Mouse (Mus musculus): ENCODE data around the gene Dhx33.

The Dhx33 gene

DNA sequence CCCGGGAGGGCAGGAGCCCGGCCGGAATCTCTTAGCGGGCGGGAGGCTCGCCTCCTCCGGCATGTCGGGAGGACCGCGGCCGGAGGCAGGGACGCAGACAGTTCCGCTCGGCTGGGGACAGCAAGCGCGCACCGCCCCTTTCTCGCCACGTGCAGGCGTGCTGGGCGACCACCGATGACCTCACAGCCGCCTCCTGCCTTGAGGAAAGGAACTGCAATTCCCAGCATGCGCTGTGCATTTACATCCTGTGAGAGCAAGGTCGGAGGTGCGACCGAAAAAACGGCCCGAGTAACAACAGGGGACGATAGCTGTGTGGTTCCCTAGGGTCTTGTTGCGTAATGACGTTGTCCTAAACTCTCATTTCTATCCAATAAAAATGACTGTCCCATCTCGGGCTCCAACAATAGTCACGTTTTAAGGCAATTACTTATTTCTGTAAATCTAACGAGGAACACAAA lies at the start of gene Dhx33:
Gene Dhx33, minus strand, starts transcription at position 122 of the 458 bp plus-strand sequence.
- peak; percentile 95 for DNase-seq (ENCODE audit: low spot score)

DNA sequence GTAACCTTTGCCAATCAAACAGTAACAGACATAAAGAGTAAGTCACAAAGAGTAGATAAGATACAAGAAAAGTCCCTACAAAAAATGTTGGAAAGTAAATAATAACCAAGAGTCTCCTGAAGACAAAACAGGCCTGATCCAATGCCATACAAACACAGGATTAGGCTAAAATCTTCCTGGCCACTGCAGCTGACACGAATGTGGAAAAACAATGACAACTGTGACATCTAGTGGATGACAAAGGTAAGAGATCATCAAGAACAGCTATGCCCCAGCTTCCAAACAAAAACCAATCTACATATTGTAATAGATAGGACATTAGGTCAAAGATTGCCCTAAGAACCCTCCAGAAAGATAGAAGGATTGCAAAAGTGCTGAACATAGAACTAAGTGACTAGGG lies 48.3 kb upstream of the Dhx33 start:
- no peak for DNase-seq (ENCODE audit: low spot score)

DNA sequence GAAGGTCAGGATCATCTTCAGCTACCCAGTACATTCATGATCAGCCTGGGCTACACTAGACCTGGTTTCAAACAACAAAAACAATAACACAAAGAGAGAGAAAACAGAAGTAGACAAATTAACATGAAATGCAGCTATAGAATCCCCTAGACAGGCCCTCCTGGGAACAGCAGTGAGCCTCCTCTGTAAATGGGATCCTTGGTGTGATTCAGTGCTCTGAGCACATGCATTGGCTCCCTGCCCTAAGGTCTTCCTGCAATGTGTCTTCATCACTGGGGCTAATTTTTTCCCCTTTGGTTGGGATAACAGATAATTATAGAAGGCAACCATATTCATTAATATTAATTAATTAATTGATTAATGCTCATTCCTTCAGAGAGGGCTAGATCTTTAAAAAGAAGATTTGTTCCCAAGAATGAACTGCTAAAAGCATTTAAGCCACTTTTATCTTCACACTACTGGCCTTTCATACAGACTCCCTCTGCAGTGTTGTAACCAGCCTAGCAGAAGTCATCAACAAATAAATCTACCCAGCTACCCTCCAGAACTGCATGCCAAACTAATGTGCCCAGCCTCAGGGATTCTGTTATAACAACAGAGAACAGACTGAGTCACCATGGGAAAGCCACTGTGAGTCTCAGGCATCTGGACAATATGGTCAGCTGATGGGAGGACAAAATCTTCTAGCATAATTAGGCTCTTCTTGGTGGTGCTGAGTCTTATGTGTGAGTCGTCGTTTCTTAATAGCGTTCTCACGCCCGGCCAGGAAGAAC lies 35.5 kb upstream of the Dhx33 start:
- no peak for DNase-seq (ENCODE audit: low spot score)

DNA sequence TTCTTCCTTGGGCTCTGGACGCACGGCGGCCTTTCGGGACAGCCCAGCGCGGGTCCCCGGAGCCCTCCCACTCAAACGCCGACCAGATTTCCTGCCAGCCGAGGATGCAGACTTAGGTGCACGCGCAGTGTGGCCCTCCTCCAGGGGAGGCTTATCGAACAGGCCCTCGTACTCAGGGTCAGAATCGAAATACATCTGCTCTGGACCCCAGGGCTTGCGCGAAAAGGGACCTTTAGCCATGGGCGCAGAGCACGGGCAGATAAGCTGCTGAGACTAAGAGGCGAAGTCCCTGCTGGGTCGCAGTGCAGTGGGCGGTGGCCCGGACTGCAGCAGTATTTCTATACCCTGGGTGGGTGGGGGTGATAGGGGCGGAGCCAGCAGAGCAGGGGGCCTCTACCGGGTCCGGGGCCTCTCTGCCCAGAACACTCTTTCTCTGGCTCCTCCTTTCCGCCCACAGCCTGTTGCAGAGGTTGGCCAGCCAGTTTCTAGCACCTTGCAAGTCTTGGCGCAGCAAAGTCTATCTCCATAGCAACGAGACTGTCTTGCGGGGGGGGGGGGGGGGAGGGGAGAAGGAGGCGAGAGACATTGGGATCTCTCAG lies 29.0 kb upstream of the Dhx33 start, which contains the start of gene 6330403K07Rik:
Gene 6330403K07Rik, minus strand, starts transcription at position 351 of the 599 bp plus-strand sequence.
- no peak for DNase-seq (ENCODE audit: low spot score)

DNA sequence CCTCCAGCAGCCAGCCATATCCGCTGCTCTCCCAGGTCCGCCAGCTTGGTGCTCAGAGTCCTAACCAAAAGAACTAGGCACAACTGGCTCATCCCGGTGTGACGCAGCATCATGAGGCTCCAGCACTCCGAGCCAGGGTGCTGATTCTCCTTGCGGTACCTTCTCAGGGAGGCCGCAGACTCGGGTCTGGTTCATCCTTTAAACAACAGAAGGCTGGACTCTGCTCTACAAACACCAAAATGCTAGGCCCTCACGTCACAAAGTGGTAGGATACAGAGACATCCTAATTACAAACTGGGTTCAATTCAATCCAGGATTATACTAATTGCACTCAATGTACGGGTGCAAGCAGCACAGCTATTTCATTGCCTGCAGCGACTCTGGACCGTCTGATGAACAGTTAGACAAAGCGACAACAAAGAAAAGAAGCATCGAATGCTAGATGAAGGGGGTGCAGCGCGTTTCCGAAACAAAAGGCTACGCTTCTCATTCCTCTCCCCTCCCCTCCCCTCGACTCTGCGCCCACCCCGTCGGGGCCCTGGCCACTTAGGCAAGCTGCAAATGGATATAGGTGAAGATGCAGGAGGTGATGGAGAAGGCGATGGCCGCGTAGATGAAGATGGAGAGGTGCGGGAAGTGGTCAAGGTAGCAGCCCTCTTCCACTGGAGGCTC lies 28.4 kb upstream of the Dhx33 start:
- no peak for DNase-seq (ENCODE audit: low spot score)

DNA sequence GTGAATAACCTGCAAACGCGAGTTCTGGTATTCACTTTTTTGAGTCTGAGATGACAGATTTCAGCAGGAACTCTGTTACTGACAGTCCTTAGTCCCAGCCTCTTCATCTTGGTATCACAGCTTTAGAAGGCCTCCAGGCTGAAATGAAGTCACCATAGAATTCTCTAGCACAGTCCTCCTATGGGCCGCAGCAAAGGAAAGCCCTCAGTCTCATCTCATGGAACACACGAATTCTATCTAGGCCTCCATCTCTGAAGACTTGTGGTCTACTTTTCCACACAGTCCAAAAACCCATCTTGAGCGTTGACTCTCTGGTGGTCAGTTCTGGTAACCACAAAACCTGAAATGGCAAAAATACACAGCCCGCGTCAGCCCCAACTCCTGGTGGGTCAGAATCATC lies 27.8 kb upstream of the Dhx33 start:
- no peak for DNase-seq (ENCODE audit: low spot score)

DNA sequence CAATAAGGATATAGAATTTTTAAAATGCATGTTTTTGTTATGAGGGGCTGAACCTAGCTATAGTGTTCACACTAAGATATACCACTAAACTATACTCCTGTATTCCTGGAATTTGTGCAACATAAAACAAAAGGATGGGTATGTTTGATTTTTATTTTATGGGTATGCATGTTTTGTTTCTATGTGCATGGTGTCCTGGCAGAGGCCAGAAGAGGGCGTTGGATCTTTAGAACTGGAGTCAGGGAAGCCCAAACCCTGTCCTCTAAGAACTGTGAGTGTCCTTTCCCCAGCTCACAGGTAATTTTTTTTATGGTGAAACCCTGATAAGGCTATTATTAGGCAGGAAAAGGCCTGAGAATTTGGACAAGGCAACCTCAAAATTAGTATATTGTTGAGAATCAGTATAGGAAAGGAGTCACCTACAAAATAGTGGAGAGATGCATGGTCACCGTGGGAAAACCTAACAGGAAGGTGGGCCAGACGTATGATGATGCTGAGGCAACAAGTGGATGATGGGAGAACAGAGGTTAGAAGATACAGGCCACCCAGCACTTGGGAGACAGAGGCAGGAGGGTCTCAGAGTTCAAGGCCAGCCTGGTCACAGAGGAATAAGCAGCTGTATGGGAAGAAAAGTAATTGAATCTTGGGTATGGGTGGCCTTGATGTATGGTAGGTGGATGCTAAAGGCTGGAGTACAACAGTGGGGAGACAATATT lies 25.3 kb upstream of the Dhx33 start:
- no peak for DNase-seq (ENCODE audit: low spot score)

DNA sequence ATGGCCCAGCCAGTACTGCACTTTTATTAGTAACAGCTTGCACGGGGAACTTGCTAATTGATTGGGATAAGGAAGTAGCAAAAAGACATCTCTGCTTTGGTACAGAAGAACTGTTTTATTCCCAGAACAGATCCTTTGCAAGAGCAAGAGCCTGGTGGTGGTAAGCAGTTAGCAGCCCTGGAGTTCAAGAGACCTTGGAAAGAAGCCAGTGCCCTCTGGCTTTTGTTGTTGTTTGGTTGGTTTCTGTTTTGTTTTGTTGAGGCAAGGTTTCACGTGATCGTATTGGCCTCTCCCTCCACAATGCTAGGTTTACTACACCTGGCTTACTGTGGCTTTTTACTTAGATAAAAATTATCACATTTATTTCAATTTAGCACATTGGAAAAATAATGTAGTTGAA lies 24.0 kb upstream of the Dhx33 start:
- DNase-seq (ENCODE audit: low spot score) = no peak

DNA sequence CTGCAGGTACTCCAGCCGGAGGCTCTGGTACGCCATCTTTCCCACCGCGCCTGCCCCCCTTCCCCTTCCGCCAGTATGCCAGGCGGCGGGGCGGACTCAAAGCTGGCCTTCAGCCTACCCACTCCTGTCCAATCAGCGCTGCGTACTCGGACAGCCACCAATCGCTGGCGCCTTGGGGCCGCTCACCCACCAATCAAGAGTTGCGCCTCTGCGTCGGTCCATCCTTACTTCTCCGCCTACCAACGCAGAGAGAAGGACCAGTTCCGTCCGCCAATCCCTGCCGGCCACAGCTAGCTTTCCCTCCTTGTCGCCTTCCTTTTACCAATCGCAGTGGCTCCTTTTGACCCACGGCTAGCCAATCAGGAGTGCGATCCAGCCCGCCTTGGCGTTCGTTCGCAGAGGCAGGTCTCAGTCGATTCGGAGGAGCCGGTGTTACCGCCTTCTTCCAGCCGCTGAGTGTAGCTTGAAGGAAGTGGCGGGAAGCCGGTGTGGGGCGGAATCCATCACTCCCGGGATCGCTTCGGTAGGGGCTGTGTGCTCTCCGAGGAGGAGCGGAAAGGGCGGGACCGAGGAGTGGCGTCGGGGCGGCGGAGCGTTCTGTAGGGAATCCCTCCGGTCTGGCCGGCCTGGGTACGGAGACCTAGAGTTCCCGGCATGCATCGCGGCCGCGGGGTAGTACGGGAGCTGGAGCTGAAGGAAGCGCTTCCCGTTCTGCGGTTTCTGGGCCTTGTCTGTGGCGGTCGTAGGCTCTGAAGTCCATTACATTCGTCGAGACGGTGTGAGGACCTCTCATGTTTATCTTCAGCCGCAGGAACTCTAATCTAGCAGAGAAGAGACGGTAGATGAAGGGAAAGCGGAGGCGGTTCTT lies 15.2 kb upstream of the Dhx33 start, which contains the start of the genes Mis12 and Derl2:
Gene Mis12, plus strand, starts transcription at position 411 of the 868 bp plus-strand sequence.
Gene Derl2, minus strand, starts transcription at position 641 of the 868 bp plus-strand sequence.
- DNase-seq (ENCODE audit: low spot score) = peak; percentile 99

DNA sequence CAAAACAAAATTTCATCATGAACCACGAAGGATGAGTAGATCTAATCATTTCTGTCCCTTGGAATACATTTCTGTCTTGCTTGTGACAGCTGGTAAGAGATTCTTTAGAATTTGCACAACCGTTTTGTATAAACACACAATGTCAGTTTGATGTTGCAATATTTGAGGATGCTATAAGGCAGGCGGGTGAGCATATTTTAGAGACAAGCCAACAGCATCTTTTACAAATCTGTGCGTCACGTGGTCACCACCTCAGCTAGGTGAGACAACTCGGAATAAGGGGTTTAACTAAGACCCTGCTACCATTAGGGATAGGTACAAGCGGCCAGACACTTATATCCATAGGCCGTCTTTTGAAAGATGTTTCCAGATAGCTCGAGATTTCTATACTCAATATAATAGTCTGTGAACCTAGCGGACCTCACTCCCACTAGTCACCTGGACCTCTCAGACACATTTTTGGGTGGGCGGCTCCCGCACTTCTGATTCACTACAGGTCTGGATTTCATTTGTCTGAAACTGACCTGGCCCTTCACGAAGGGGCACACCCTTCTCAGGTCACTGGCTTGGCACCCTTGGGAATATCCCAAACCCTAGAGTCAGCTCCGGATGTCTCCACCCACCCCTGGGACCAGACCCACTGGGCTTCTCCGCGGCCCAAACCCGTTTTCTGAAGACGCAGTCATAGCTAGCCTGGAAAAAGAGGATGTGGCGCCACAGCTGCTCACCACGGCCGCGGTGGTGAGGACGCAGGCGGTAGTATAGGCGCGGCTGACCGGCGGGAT lies 14.4 kb upstream of the Dhx33 start:
- no peak for DNase-seq (ENCODE audit: low spot score)

DNA sequence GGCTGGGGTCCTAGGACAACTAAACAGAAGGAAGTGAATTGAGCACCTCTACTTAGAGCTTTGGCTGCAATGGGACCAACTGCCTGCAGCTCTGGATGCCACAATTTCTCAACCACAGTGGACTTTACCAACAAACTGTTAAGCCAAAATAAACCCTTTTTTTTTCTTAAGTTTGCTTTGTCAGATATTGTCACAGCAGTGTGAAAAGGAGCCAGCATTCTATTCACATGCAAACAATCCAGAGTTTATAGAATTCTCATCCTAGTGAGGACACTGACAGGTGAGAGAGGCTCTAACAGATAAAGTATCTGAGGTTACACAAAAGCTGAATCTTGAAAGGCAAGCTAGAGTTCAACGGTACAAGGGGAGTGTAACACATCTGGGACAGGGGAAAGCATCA lies 12.8 kb upstream of the Dhx33 start:
- no peak for DNase-seq (ENCODE audit: low spot score)

DNA sequence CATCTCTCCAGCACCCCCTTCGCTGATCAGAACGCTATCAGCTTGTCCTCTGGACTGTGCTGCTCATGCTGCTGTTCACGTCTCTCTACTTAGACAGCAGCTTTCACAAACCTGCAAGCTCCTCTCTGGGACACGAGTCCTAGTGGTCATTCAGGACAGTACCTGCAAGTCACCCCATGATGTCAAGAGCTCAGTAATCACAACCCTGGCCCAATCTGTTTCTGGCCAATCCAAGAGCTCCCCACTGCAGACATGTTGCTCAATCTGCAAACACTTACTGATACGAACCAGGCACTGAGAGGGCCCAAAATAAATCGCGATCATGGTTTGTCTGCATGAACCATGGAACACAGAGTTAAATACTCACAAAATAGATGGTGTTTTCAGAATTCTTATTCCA lies 8.5 kb upstream of the Dhx33 start:
- no peak for DNase-seq (ENCODE audit: low spot score)

DNA sequence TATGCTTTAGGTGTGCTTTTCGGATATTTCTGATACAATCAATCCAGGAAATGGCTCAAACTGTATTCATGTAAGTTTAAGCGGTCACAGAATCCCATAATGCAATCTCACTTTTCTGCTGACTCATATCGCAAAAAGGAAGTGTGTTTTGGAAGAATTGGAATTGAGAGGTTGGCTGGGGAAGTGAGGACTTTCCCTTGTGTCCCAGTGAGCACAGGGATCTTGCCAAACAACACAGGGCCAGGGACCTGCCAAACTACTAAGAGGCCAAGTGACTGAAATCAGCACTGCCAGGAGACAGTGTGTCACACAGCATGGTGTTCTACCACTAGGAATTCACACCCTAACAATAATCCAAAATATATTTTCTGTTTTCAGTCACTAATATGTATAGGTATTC lies 4.1 kb upstream of the Dhx33 start:
- no peak for DNase-seq (ENCODE audit: low spot score)

DNA sequence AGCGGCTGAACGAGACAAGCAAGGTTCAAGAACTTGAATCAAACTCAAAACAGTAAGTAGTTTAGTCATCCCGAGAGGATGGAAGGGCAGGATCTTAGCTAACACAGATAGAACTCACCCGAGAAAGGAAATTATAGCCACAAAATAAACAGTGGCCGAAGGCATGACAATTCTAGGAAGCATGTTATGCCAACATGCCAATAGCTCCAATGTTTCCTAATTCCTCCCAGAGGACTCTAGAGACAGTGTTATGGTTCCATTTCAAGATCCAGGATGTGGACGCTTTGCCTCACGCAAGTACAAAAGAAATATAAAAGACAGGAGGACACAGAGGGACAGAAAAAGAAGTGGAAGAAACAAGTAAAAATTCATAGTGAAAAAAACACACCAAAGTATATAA lies 3.6 kb upstream of the Dhx33 start:
- no peak for DNase-seq (ENCODE audit: low spot score)

DNA sequence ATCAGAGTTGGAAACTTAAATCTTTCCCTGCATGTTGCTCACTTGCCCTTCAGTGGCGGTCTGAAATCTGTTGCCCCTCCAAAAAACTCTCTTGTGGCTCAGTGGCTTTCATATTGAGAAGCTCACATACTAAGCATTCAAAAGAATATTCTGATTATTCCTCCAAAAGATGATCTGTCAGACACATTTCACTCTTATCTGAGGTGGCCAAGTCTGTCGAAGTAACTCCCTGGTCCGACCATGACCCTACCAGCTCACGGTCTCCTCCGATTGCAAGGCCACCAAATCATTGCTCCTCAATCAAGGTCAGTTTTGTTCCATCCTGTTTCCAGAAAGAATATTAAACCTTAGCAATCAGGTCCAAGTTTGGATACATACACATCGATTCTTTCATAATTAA lies 2.8 kb upstream of the Dhx33 start:
- no peak for DNase-seq (ENCODE audit: low spot score)

DNA sequence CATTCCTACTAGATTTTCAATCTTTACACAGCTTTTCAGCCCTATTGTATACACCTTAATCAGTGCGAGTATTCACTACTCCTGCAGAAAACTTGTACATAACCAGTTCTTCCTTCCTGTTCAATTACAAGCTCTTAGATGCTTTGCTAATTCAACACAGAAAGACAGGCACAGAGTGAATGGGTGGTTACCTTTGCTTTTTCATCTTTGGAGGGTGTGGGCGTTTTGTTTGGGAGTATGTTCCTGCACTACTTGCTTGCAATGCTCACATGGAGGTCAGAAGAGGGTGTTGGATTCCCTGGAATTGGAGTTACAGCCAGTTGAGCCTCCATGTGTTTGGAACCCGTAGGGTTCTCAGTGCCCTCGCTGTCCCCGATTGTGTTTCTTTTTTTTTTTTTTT lies 809 bp upstream of the Dhx33 start:
- no peak for DNase-seq (ENCODE audit: low spot score)

DNA sequence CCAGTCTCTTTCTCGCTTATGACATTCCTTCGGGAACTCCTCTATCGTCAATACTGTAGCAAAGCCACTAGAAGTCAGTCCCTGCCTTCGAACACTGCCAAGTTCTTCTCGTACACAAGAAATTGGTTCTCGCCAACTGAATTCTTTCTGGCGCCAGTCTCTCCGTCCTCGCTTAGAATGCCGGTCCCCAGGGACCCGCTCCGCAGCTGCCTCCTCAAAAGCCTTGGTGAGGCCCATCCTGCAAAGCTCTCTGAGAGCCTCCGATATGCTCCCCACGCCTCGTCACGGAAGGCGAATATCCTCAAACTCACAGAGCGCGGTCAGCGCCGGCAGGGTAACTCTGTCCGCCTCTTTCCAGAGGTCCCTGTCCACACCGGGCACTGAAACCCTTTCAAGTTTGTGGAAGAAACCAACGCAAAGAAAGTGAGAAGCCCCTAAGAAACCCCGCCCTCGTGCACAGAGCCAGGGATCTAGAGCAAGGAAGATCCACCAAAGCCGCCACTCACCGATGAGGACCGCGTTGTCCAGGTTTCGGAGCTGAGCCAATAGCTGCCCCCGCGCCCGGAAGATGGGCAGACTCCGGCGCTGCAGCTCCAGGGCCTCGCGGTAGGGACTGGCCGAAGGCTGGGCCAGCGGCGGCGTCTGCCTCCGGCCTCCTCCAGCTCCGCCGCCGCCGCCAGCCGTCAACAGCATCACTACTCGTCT lies 474 bp downstream of the Dhx33 start:
- no peak for DNase-seq (ENCODE audit: low spot score)

DNA sequence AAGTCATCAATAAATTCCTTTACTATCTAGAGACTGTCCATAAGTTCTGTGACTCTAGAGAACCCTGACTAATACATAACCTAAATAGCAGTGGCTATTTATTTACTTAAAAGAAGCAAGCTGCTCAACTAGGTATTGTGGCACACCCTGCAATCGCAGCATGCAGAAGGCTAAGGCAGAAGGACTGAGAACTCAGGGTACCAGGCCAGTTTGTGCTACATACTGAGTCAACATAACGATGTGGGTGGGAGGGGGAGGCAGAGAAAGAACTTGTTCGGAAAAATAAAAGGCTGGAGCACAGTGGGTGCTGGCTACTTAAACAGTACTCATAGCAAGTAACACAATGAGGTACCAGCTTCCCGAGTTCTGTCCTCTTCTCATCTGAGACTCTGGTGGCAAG lies 3.1 kb downstream of the Dhx33 start:
- DNase-seq (ENCODE audit: low spot score) = no peak

DNA sequence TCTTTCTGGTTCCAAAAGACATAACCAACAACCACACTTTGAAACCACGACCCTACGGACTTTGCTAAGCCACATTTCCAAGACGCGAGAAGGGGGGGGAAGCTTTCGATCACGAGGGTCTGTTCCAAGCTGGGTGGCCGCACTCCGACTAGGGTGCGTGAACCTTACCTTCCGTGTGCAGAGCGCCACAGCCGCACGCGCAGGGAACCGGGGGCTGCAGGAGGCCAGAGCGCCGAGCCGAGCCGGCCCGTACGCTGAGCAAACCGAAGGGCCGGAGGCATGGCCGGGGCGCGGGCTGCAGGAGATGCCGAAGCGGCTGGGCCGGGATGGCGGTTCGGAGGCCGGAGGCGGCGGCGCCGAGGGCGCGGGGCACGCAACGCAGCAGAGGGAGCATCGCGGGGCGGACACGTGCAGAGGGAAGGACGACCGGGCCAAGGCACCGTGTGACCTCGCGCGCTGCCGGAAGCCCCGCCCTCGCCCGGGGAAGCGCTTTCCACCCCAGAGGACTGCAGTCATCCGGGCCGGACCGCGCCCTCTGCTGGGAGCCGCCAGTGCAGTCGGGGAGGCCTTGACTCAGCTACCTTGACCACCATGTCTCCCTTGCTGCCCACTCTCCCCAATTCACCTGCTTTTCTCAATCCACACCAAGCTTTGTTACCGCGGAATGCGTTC lies 21.5 kb downstream of the Dhx33 start, which contains the start of gene C1qbp:
Gene C1qbp, minus strand, starts transcription at position 470 of the 672 bp plus-strand sequence.
- peak; percentile 90 for DNase-seq (ENCODE audit: low spot score)
